Mouse (Mus musculus): Measurements from ENCODE around the gene Tox3.

DNA sequence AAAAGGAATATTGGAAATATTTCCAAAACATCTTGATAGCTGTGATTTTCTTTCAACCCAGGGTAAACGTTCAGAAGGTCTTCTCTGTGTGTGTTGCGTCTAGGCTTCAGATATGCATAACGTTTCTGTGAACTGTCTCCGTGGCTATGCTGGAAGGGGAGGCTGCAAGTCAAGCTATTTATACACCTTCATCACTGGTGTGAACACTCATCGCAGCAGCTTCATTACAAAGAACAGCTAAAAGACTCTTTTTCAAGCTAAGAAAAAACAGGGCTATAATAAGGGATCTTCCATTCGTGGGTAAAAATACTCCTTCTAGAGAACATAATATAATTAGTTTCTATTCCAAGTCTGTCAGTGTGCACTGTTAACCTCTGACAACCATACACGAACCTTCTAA, 33.8 kb downstream of the Tox3 start:
- TF ChIP-seq POLR2A (IDR thresholded peaks at IDR 0.05; ENCODE audit: insufficient read depth, low read depth, low read length) (no peak), EP300 (IDR thresholded peaks at IDR 0.05; ENCODE audit: insufficient read depth, low read depth, low read length) (no peak), CTCF (IDR thresholded peaks at IDR 0.05) (no peak)

Data from heart, adult 2 months (tissue).